Mouse (Mus musculus) C2C12 (cell line): ENCODE results near the gene Nfix. TPM values are rescaled to one million over a fixed set of nuclear protein-coding genes. Genes with fewer than 3 reads are reported as not detected.
"Not testable (repeated sequence)": the region's sequence is repeated elsewhere in the genome, so short reads cannot be mapped to it uniquely, and the experiment has no call there.

ENCODE experiments used
- H3K27me3 ChIP-seq: one replicate; pipeline ENCODE4 v1.6.1; 2011; ENCODE audit not compliant: control insufficient read depth, insufficient read depth, insufficient read length
- H3K36me3 ChIP-seq: one replicate; pipeline ENCODE4 v1.6.1; 2011; ENCODE audit not compliant: control insufficient read depth, insufficient read depth
- H3K4me3 ChIP-seq: one replicate; pipeline ENCODE4 v1.5.1; 2011; ENCODE audit warnings: mild to moderate bottlenecking, control low read depth; ENCODE audit not compliant: poor library complexity, insufficient read depth, severe bottlenecking
- H3K79me2 ChIP-seq: one replicate; pipeline ENCODE4 v1.6.1; 2011; ENCODE audit not compliant: control insufficient read depth, insufficient read depth
- H3K79me3 ChIP-seq: one replicate; pipeline ENCODE4 v1.6.1; 2011; ENCODE audit warnings: low read depth, control low read depth
- H3ac ChIP-seq: one replicate; pipeline ENCODE3; 2011; ENCODE audit warnings: low read depth; ENCODE audit not compliant: control insufficient read depth, insufficient read length
- CEBPB ChIP-seq: IDR thresholded peaks from one replicate; pipeline ENCODE4 v1.6.1; 2011; ENCODE audit warnings: low read depth, mild to moderate bottlenecking, control low read depth, moderate library complexity
- CTCF ChIP-seq: IDR thresholded peaks from one replicate; pipeline ENCODE4 v1.5.1; 2011; ENCODE audit not compliant: control insufficient read depth, insufficient read depth, insufficient read length
- FOSL1 ChIP-seq: IDR thresholded peaks from one replicate; pipeline ENCODE4 v1.8.0; 2011; ENCODE audit warnings: mild to moderate bottlenecking, low read length; ENCODE audit not compliant: poor library complexity, insufficient read depth, severe bottlenecking
- MAX ChIP-seq: IDR thresholded peaks from one replicate; pipeline ENCODE4 v1.6.1; 2011; ENCODE audit warnings: mild to moderate bottlenecking, control low read depth
- MYOD1 ChIP-seq: IDR thresholded peaks from one replicate; pipeline ENCODE4 v1.6.1; 2011; ENCODE audit warnings: low read depth; ENCODE audit not compliant: control insufficient read depth, insufficient read length
- MYOG ChIP-seq: IDR thresholded peaks from one replicate; pipeline ENCODE4 v1.6.1; 2011; ENCODE audit not compliant: control insufficient read depth, insufficient read length; ENCODE audit errors: extremely low read depth
- USF1 ChIP-seq: IDR thresholded peaks from one replicate; pipeline ENCODE4 v1.6.1; 2011; ENCODE audit warnings: low read depth, mild to moderate bottlenecking, control low read depth, moderate library complexity
- polyA plus RNA-seq: library from polyadenylated mRNA; unstranded; fragments of >200 nt; fragmentation: generic; extraction: Trizol; gene quantifications from one replicate; pipeline ENCODE4 v1.2.1, GENCODE M21; 2012; ENCODE audit warnings: missing spikeins

Nfix gene
- polyA plus RNA-seq, 1 experiment, result 50.7 TPM

GRCm38 (mm10) chr8:84832759-84833742 lies 32.9 kb upstream of the Nfix start:
- peaks cover 50% of the 10 kb centered on the region for H3K36me3 ChIP-seq
- H3K79me3 ChIP-seq, result peaks cover 10% of the 10 kb centered on the region
- peaks cover 39% of the 10 kb centered on the region for H3K79me2 ChIP-seq
- no peak for TF ChIP-seq MYOD1
- no peak for TF ChIP-seq USF1
- TF ChIP-seq CEBPB, result no peak
- no peak for TF ChIP-seq FOSL1
- no peak for TF ChIP-seq CTCF
- TF ChIP-seq MAX, result no peak
- no peak for TF ChIP-seq MYOG
- peak overlapping the region; percentile 97 for H3ac ChIP-seq
- no peaks in the 10 kb centered on the region for H3K27me3 ChIP-seq
- peak overlapping the region; percentile 74 for H3K4me3 ChIP-seq

- H3K36me3 ChIP-seq, result peaks cover 41% of the 10 kb centered on the region
- peak overlapping the region; percentile 97 for H3ac ChIP-seq
- H3K79me2 ChIP-seq, result peaks cover 34% of the 10 kb centered on the region
- no peaks in the 10 kb centered on the region for H3K27me3 ChIP-seq
- H3K4me3 ChIP-seq, result peak overlapping the region; percentile 74
- peaks cover 10% of the 10 kb centered on the region for H3K79me3 ChIP-seq
- TF ChIP-seq MAX, result peak; percentile 87
- no peak for TF ChIP-seq FOSL1
These were observed 32.0 kb upstream of the Nfix start for GRCm38 (mm10) chr8:84832034-84832717.

GRCm38 (mm10) chr8:84831490-84831889 lies 31.3 kb upstream of the Nfix start, which contains the start of gene Gadd45gip1:
Gene Gadd45gip1, plus strand, starts transcription at chr8:84831522.
- H3ac ChIP-seq, result peak within 1 kb of the TSS; percentile 97
- H3K79me3 ChIP-seq, result peaks cover 10% of the 10 kb centered on the region
- TF ChIP-seq CTCF, result no peak
- TF ChIP-seq MYOD1, result no peak
- peaks cover 35% of the 10 kb centered on the region for H3K36me3 ChIP-seq
- H3K4me3 ChIP-seq, result peak within 1 kb of the TSS; percentile 74
- peaks cover 34% of the 10 kb centered on the region for H3K79me2 ChIP-seq
- no peaks in the 10 kb centered on the region for H3K27me3 ChIP-seq

DNA sequence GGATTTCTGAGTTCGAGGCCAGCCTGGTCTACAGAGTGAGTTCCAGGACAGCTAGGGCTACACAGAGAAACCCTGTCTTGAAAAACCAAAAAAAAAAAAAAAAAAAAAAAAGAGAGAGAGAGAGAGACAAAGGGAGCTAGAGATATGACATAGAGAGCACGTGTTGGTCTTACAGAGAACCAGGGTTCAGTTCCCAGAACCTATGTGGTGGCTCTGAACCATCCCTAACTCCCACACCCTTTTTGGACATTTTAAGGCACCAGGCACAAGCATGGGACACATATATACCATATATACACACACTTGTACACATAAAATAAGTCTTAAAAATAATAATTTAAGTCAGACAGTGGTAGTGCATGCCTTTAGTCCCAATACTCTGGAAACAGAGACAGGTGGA lies 26.4 kb upstream of the Nfix start:
- H3K79me2 ChIP-seq, H3ac ChIP-seq, H3K36me3 ChIP-seq, H3K27me3 ChIP-seq, H3K4me3 ChIP-seq, H3K79me3 ChIP-seq: not testable (repeated sequence)

DNA sequence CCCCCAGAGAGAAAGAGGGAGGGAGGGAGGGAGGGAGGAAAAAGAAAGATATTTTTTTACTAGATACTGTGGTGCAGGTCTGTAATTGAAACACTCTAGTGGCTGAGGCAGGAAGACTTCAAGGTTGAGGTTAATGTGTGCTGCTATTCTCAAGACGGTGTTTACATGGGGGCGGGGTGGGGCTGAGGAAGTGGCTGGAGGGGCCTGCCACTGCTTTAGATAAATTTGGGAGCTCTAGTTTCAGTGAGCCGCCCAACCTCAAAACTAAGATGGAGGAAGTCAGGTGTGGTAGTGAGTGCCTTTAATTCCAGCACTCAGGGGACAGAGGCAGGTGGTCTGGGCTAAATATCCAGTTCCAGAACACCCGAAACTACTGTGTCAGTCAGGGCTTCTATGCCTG lies 25.5 kb upstream of the Nfix start:
- TF ChIP-seq USF1 (no peak), CTCF (no peak)

DNA sequence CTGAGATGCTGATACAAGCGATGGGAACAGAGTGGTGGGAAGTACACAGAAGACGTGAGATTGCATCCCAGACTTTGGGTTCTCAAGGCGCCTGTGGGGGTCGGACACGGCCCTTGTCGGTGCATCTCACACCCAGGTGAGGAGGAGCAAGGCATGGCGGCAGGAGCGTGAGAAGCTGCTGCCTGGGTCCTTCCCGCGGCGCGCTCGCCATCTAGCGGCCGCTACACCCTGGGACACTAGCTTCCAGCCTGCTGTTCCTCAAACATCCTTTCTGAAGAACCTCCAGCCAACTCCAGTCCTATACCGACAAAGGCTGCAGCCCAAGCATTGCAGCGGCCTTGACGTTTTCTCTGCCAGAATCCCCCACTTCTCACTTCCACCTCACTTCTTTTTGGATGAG lies 23.5 kb upstream of the Nfix start:
- H3K4me3 ChIP-seq, result no peak overlapping the region
- TF ChIP-seq FOSL1 (no peak), CEBPB (no peak), CTCF (peak; percentile 91)

More for the DNA sequence above, 25.5 kb upstream of the Nfix start:
- Histone ChIP-seq H3K4me3 (no peak overlapping the region), H3K27me3 (no peaks in the 10 kb centered on the region), H3ac (no peak overlapping the region), H3K79me2 (peaks cover 5% of the 10 kb centered on the region), H3K79me3 (no peaks in the 10 kb centered on the region), H3K36me3 (no peaks in the 10 kb centered on the region)

More for the DNA sequence above, 23.5 kb upstream of the Nfix start:
- H3ac ChIP-seq, result no peak overlapping the region
- H3K79me2 ChIP-seq, result no peaks in the 10 kb centered on the region
- no peaks in the 10 kb centered on the region for H3K27me3 ChIP-seq
- H3K36me3 ChIP-seq, result no peaks in the 10 kb centered on the region
- H3K79me3 ChIP-seq, result no peaks in the 10 kb centered on the region
